Mouse (Mus musculus): ENCODE measurements around the gene Rnf43. TPM values are rescaled to one million over a fixed set of nuclear protein-coding genes. Genes with fewer than 3 reads are reported as not detected.
A peak's percentile ranks its signal among the peaks of the same experiment; 100 is the strongest.

Gene Rnf43
- polyA plus RNA-seq, 1 experiment = not detected

DNA sequence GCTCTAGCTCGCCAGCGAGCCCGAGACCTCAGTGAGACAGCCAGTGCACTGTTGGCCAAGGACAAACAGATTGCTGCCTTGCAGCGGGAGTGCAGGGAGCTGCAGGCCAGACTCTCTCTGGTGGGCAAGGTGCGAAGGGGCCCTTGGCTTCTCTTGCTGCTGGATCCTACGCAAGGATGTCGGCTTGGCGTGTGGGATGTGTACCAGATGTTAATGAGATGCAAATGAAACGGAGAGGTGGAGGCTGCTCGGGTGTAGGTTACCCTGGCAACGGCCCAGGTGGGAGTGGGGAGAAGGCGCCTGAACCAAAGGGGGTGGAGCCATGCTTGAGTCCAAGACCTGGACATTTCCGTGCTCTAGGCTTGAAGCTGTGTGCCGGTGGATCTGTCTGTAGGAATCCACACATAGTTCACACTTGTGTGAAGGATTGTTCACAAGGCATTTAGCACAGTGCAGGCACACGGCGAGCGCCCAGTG, 101.0 kb downstream of the Rnf43 start:
- Histone ChIP-seq H3K27ac (replicated peaks; ENCODE audit: low read depth, low read length) (no peak overlapping the region), H3K4me1 (ENCODE audit: control insufficient read depth, insufficient read depth, insufficient read length, low read length) (no peaks in the 10 kb centered on the region)

DNA sequence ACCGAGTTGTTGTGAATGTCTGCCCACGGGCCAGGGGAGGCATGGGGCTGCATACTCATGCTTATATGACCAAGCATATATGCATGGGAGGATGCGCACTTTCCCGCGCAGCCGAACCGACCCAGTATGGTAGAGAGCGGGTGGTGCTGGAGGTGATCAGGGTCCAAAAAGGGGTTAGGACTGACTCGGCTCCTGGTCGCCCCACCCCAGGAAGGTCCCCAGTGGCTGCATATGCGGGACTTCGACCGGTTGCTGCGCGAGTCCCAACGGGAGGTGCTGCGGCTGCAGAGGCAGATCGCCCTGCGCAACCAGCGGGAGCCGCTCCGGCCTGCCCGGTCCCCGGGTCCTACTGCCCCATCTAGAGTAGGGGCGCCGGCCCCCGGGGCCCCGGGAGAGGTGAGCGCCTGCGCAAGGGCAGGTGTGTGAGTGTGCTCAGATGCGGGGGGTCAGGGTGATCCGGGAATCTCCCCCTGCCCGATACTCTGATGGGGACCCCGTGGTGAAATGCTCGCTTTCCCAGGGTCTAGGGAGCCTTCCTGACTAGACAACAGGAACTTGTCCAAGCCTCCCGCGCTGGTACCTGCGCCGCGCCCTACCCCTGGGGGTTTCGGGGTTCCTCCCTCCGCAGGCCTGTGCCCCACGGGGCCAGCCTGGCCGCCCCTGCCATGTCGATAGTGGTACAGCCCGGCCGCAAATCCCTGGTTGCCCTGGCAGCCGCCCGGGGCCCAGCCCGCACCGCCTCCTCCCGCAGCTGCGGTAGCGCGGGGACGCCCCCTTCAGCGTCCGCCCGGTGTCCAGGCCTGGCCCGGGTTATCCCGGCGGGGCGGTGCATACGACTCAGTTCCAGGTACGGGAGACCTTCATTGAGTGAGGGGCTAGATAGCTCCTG, 101.7 kb downstream of the Rnf43 start:
- Histone ChIP-seq H3K4me3 (ENCODE audit: insufficient read depth, low read depth, low read length) (no peak overlapping the region), H3K4me1 (ENCODE audit: control insufficient read depth, insufficient read depth, insufficient read length, low read length) (no peaks in the 10 kb centered on the region), H3K27ac (replicated peaks; ENCODE audit: low read depth, low read length) (no peak overlapping the region)

More for the DNA sequence above, 101.0 kb downstream of the Rnf43 start:
- H3K4me3 ChIP-seq (ENCODE audit: insufficient read depth, low read depth, low read length) = no peak overlapping the region

DNA sequence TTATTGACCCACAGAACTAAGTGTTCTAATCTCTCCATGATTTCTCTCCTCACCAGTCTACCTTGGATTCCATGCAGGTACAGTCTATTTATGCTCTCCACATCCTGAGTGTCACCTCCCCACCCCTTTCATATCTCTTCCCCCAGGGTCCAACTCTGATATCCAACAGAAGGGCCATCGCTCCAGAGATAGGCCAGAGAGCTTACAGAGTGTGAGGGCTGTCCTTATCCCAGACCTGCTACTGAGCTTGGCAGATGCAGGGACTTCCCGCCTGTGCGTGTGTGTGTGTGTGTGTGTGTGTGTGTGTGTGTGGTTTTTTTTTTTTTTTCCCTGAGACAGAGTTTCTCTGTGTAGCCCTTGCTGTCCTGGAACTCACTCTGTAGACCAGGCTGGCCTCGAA, 106.2 kb downstream of the Rnf43 start:
- Histone ChIP-seq H3K27ac (replicated peaks; ENCODE audit: low read depth, low read length) (no peak overlapping the region), H3K4me3 (ENCODE audit: insufficient read depth, low read depth, low read length) (no peak overlapping the region), H3K4me1 (ENCODE audit: control insufficient read depth, insufficient read depth, insufficient read length, low read length) (no peaks in the 10 kb centered on the region)

DNA sequence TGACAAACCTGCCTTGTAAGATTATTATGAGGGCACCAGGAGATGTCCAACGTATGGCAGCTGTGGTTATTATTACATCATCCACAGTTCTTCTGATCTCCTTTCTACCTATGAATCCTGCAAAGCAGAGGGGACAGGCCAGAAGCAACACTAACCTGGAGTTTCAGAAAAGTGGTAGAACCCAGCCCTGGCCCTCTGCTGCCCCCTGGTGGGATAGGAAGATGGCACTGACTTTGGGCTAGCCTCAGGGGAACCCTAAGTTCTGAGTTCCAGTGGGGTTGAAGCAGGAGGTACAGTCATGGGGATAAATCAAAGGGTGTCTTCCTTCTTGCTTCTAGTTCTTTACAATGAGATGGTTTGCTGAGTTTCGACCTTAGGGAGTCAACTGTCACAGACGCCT, 108.5 kb downstream of the Rnf43 start:
- H3K4me3 ChIP-seq (ENCODE audit: insufficient read depth, low read depth, low read length) = no peak overlapping the region
- H3K27ac ChIP-seq (replicated peaks; ENCODE audit: low read depth, low read length) = no peak overlapping the region
- H3K4me1 ChIP-seq (ENCODE audit: control insufficient read depth, insufficient read depth, insufficient read length, low read length) = no peaks in the 10 kb centered on the region

DNA sequence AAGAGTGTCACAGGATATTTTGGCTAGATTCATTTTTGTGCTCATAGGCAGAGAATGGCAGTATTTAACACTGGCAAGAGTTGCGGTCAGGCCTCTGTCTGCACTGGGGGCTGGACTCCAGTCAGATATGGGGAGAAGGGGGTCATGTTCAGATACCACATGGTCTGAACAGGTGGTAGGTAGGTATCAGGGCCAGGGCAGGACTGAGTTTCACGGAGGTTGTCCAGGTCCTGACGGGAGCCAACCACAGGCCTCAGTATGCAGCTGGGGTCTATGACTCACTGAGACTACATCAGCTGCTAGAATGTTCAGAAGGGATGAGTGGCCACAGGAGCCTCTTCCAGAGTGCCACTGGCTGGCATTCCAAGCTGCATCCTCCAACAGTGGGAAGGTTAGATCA, 109.8 kb downstream of the Rnf43 start:
- H3K27ac ChIP-seq (replicated peaks; ENCODE audit: low read depth, low read length) = no peak overlapping the region
- H3K4me1 ChIP-seq (ENCODE audit: control insufficient read depth, insufficient read depth, insufficient read length, low read length) = no peaks in the 10 kb centered on the region
- no peak overlapping the region for H3K4me3 ChIP-seq (ENCODE audit: insufficient read depth, low read depth, low read length)

DNA sequence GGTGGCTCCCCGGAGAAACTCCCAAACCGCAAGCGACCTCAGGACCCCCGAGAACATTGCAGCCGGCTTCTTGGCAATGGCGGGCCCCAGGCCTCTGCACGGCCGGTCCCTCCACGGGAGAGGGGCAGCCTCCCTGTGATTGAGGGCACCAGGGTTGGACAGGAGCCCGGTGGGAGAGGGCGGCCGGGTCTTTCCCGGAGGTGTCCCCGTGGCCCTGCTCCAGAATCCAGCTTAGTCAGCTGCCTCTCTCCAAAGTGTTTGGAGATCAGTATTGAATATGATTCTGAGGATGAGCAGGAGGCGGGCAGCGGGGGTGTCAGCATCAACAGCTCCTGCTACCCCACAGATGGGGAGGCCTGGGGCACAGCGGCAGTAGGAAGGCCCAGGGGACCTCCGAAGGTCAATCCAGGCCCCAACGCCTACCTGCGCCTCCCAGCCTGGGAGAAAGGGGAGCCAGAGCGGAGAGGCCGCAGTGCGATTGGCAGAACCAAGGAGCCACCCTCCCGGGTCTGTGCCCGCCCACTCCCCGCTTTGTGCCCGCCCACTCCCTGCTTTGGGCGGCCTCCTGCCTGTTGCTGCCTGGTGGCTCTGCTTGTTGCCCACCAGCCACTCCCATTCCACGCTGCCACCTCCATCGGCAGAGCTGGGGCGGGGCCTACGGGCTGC, 115.7 kb downstream of the Rnf43 start:
- no peak overlapping the region for H3K27ac ChIP-seq (replicated peaks; ENCODE audit: low read depth, low read length)
- H3K4me3 ChIP-seq (ENCODE audit: insufficient read depth, low read depth, low read length) = peak overlapping the region; percentile 6; the same call in 1 of the 2 replicates
- no peaks in the 10 kb centered on the region for H3K4me1 ChIP-seq (ENCODE audit: control insufficient read depth, insufficient read depth, insufficient read length, low read length)

DNA sequence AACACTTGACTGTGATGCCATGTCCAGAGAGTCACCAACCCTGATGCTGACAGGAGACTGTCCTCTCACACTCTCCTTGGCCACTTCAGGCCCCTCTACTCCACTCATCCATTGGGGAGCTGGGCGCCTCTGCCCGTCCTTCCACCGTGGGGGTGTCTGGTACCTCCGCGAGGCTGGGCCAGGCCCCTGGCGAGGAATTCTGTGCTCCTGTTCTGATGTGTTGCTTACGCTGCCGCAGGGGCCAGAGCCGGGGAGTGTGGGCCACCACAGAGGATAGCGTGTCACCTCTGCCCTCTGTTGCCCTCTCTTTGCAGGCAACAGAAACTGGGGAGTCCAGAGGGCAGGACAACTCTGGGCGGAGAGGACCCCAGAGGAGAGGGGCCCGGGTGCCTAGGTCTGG, 116.4 kb downstream of the Rnf43 start:
- Histone ChIP-seq H3K4me3 (ENCODE audit: insufficient read depth, low read depth, low read length) (no peak overlapping the region), H3K27ac (replicated peaks; ENCODE audit: low read depth, low read length) (no peak overlapping the region), H3K4me1 (ENCODE audit: control insufficient read depth, insufficient read depth, insufficient read length, low read length) (no peaks in the 10 kb centered on the region)

DNA sequence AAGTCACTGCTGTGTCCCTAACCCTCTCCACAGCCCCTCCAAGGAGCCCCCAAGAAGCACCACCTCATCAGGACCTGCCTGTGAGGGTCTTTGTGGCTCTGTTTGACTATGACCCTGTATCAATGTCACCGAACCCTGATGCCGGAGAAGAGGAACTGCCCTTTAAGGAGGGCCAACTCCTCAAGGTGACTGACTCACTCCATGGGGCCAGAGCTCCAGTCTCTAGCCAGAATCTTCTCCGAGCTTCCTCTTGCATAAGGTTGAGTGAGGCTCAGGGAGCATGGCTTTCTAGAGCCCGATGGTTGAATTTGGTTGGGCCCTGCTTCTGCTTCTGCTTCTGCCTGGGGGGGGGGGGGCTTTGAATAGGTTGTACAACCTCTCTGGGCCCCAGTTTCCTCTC, 116.9 kb downstream of the Rnf43 start:
- Histone ChIP-seq H3K4me3 (ENCODE audit: insufficient read depth, low read depth, low read length) (no peak overlapping the region), H3K4me1 (ENCODE audit: control insufficient read depth, insufficient read depth, insufficient read length, low read length) (no peaks in the 10 kb centered on the region), H3K27ac (replicated peaks; ENCODE audit: low read depth, low read length) (no peak overlapping the region)

DNA sequence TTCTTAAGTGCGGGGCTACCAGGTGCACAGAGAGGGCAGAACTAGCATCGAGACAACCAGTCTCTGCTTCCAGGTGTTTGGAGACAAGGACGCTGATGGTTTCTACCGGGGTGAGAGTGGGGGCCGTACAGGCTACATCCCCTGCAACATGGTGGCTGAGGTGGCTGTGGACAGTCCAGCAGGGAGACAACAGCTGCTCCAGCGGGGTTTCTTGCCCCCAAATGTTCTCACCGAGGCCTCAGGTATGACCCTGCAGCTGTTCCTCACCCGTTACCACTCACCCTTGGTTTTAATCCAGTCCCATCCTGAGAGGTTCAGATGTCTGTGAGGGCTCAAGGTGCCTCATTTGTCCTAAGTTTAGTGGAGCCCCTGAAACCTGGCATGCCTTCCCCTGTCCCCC, 117.6 kb downstream of the Rnf43 start:
- Histone ChIP-seq H3K4me3 (ENCODE audit: insufficient read depth, low read depth, low read length) (no peak overlapping the region), H3K27ac (replicated peaks; ENCODE audit: low read depth, low read length) (no peak overlapping the region), H3K4me1 (ENCODE audit: control insufficient read depth, insufficient read depth, insufficient read length, low read length) (no peaks in the 10 kb centered on the region)

Other genes with a start within 250 kb of the Rnf43 start
- gene Gm11492, start 96.1 kb upstream of the Rnf43 start, polyA plus RNA-seq (2012; ENCODE audit: insufficient read depth, insufficient read length, missing spikeins) = not detected in 2 replicates
- 19.7 and 35.0 TPM in 2 replicates for gene Sept4, start 93.8 kb upstream of the Rnf43 start, polyA plus RNA-seq (2012; ENCODE audit: insufficient read depth, insufficient read length, missing spikeins)
- 5.8 TPM in 2 replicates for gene Mtmr4, start 70.6 kb upstream of the Rnf43 start, polyA plus RNA-seq (2012; ENCODE audit: insufficient read depth, insufficient read length, missing spikeins)
- not detected in 2 replicates for gene Hsf5, start 45.6 kb upstream of the Rnf43 start, polyA plus RNA-seq (2012; ENCODE audit: insufficient read depth, insufficient read length, missing spikeins)
- gene Supt4a, start 74.8 kb downstream of the Rnf43 start, polyA plus RNA-seq (2012; ENCODE audit: insufficient read depth, insufficient read length, missing spikeins) = 90.3 and 97.1 TPM in 2 replicates
- gene Tspoap1, start 97.8 kb downstream of the Rnf43 start, polyA plus RNA-seq (2012; ENCODE audit: insufficient read depth, insufficient read length, missing spikeins) = not detected in 2 replicates
- gene Mpo, start 130.9 kb downstream of the Rnf43 start, polyA plus RNA-seq (2012; ENCODE audit: insufficient read depth, insufficient read length, missing spikeins) = not detected in 2 replicates
- gene Lpo, start 165.6 kb downstream of the Rnf43 start, polyA plus RNA-seq (2012; ENCODE audit: insufficient read depth, insufficient read length, missing spikeins) = not detected in 2 replicates
- gene Mks1, start 190.5 kb downstream of the Rnf43 start, polyA plus RNA-seq (2012; ENCODE audit: insufficient read depth, insufficient read length, missing spikeins) = 1.8 and 3.1 TPM in 2 replicates
- not detected in 2 replicates for gene Epx, start 212.8 kb downstream of the Rnf43 start, polyA plus RNA-seq (2012; ENCODE audit: insufficient read depth, insufficient read length, missing spikeins)
- gene Olfr462, start 229.5 kb downstream of the Rnf43 start, polyA plus RNA-seq (2012; ENCODE audit: insufficient read depth, insufficient read length, missing spikeins) = not detected in 2 replicates
- not detected in 2 replicates for gene Olfr463, start 234.7 kb downstream of the Rnf43 start, polyA plus RNA-seq (2012; ENCODE audit: insufficient read depth, insufficient read length, missing spikeins)